In the genomic region with DNA sequence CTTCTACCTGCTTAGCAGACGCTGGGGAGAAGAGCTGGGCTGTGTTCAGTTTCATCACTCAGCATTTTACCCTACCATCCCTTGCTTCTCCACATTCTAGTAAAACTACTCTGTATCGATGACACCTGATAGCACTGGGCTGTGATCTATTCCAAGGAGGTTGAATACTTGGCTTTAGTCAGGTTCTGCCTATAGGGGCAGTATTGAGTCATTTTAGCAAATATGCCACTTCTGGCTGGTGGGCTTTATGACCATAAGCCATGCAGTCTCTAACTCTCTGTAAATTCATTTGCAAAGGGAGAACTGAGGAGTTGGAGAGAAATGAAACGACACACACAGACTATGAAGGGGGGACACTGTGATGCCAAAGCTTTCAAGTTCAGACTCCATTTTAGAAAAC, we compare ENCODE assay signal across 16 mouse cellular contexts. TPM values are rescaled to one million over a fixed set of nuclear protein-coding genes. Genes with fewer than 3 reads are reported as not detected.
DNase-seq lines count a peak whose midpoint lies in the region; ATAC-seq and TF ChIP-seq lines count a peak whose summit lies in the region.
"Had no signal": no experiment of that assay in that cellular context is flagged by ENCODE, and none has a peak within 500 bp of the region (broad histone marks: within the 10 kb centered on the region; RNA-seq: fewer than 3 reads in every experiment).

No protein-coding gene starts in this region.

- TF ChIP-seq CTCF in lung, adult 2 months (IDR thresholded peaks at IDR 0.05; ENCODE audit: insufficient read depth, low read length): no peak

- no peak overlapping the region for H3K4me2 ChIP-seq in forebrain, embryonic 14.5 days (ENCODE audit: low read length)

- intact Hi-C loops in left cerebral cortex, postnatal 10 days (cut with DNase I): no loop called here

- H3K9me3 ChIP-seq in forebrain, embryonic 14.5 days (replicated peaks; ENCODE audit: control insufficient read depth, low read length): 0 out of 2 replicates have a peak, but pooled peaks cover 2% of the 10 kb centered on the region
- no peaks in the 10 kb centered on the region for H3K9me3 ChIP-seq in forebrain, embryonic 10.5 days
- H3K9me3 ChIP-seq: limb, embryonic 10.5 days had no signal

- no peaks in the 10 kb centered on the region for H3K27me3 ChIP-seq in forebrain, embryonic 14.5 days (replicated peaks; ENCODE audit: control insufficient read depth, insufficient read depth, low read length)
- H3K27me3 ChIP-seq in forebrain, embryonic 10.5 days (ENCODE audit: poor library complexity, severe bottlenecking): no peaks in the 10 kb centered on the region

- no peak for TF ChIP-seq POLR2A in lung, adult 2 months (IDR thresholded peaks at IDR 0.05; ENCODE audit: borderline replicate concordance, extremely low read depth, low read depth, low read length)

- no peak overlapping the region for H3K4me3 ChIP-seq in forebrain, embryonic 14.5 days (ENCODE audit: low read depth, low read length)
- no peak overlapping the region for H3K4me3 ChIP-seq in forebrain, embryonic 10.5 days
- H3K4me3 ChIP-seq in lung, adult 2 months (replicated peaks; ENCODE audit: extremely low read depth, low read depth, low read length): no peak overlapping the region
- H3K4me3 ChIP-seq: limb, embryonic 10.5 days had no signal

- H3K36me3 ChIP-seq in forebrain, embryonic 14.5 days (ENCODE audit: control insufficient read depth, insufficient read depth, low read length): no peaks in the 10 kb centered on the region
- H3K36me3 ChIP-seq in forebrain, embryonic 10.5 days (replicated peaks): no peaks in the 10 kb centered on the region
- H3K36me3 ChIP-seq: limb, embryonic 10.5 days had no signal

- WGBS in forebrain, embryonic 14.5 days: 68% methylated on average over 3 of the region's 3 CpGs
- WGBS in forebrain, embryonic 10.5 days: 65% methylated on average over 3 of the region's 3 CpGs
- WGBS in lung, adult 2 months: 60% methylated on average over 3 of the region's 3 CpGs

- H3K27ac ChIP-seq in forebrain, embryonic 14.5 days (ENCODE audit: low read depth, low read length): no peak overlapping the region
- H3K27ac ChIP-seq in forebrain, embryonic 10.5 days: no peak overlapping the region
- H3K27ac ChIP-seq: limb, embryonic 10.5 days; macrophage had no signal

- no peak overlapping the region for H3K9ac ChIP-seq in forebrain, embryonic 14.5 days (ENCODE audit: low read length)

- DNase-seq in forebrain, embryonic 14.5 days (ENCODE audit: low spot score): peak; percentile 29
- DNase-seq in forebrain, embryonic 10.5 days (ENCODE audit: extremely low spot score, low spot score): no peak
- peak; percentile 10 for DNase-seq in lung, postnatal 10 days
- DNase-seq in lung, adult 2 months: no peak
- DNase-seq in adipocyte (ENCODE audit: low spot score): peak; percentile 16
- peak; percentile 66 for DNase-seq in retina, embryonic 14.5 days (ENCODE audit: low spot score)
- no peak for DNase-seq in urinary bladder, postnatal 25 days (ENCODE audit: low spot score)
- DNase-seq in left cerebral cortex, postnatal 10 days (ENCODE audit: extremely low spot score in 1 of 2, low spot score in 2 of 2): no peak
- DNase-seq: adrenal gland, postnatal 14 days; kidney, adult 8-10 months had no signal

- no peak for ATAC-seq in forebrain, embryonic 14.5 days
- ATAC-seq: forebrain, embryonic 16.5 days had no signal

- no peaks in the 10 kb centered on the region for H3K4me1 ChIP-seq in forebrain, embryonic 14.5 days (ENCODE audit: control insufficient read depth, insufficient read depth, low read length)
- H3K4me1 ChIP-seq in forebrain, embryonic 10.5 days: no peaks in the 10 kb centered on the region
- H3K4me1 ChIP-seq in lung, adult 2 months (ENCODE audit: control insufficient read depth, insufficient read depth, low read length): no peaks in the 10 kb centered on the region
- H3K4me1 ChIP-seq: limb, embryonic 10.5 days had no signal

RNA-seq across cellular contexts. Expression of a gene that starts 55.6 kb away (rescaled TPM):
- not detected in 2 replicates for polyA plus RNA-seq in forebrain, embryonic 14.5 days (2014; fragmentation: Nextera tagmentation; extraction: Ambion mirVana)
- polyA plus RNA-seq in forebrain, embryonic 10.5 days (2016; fragmentation: Nextera tagmentation; extraction: Ambion mirVana): not detected in 2 replicates
- polyA plus RNA-seq in lung, adult 2 months (2012; rRNA removed): not detected in 2 replicates
- under 1 TPM; 0.21 to 0.61 TPM for total RNA-seq in left cerebral cortex, postnatal 10 days (2021)
- total RNA-seq: adrenal gland, postnatal 14 days; neutrophil, adult 5-6 weeks had no signal
- polyA plus RNA-seq: forebrain, embryonic 16.5 days; heart, embryonic 14.5 days; limb, embryonic 10.5 days; macrophage; spleen, adult 2 months had no signal

Comparison
In these comparisons a context has a peak if more than half of its experiments do, and no peak if none do; other contexts are left out.
1. DNase-seq: peak in forebrain, embryonic 14.5 days (single experiment), lung, postnatal 10 days (single experiment), adipocyte (single experiment) and retina, embryonic 14.5 days (single experiment); none in forebrain, embryonic 10.5 days (single experiment), lung, adult 2 months (single experiment), urinary bladder, postnatal 25 days (single experiment) and left cerebral cortex, postnatal 10 days (0 of 2).